In the genomic region with DNA sequence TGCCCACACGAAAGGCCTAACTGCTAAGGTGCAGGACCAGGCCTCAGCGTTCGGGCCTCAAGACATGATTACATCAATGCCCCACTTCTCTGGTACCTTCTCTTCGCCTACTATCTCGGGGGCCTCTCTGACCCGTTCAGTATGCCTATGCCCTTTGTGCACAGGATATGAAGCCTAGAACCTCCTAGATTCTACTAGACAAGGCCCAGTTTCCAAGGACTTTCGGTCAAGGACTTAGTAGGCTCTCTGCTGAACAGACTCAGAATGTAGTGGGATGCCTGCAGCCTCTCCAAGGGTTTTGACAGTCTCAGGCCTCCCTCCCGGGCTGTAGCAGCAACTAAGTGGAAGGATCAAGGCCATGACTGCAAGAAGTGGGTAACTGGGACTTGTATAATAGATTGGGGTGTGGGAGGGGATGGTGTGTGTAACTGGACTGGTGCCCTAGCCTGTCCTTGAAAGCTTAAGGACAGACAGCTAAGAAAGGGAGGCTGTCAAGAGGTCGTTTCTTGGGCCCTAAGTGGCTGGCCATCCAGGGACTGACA, we compare ENCODE assay signal across 14 mouse cellular contexts. TPM values are rescaled to one million over a fixed set of nuclear protein-coding genes. Genes with fewer than 3 reads are reported as not detected.
A peak's percentile ranks its signal among the peaks of the same experiment; 100 is the strongest.
DNase-seq lines count a peak whose midpoint lies in the region; ATAC-seq and TF ChIP-seq lines count a peak whose summit lies in the region.
"Had no signal": no experiment of that assay in that cellular context is flagged by ENCODE, and none has a peak within 500 bp of the region (broad histone marks: within the 10 kb centered on the region; RNA-seq: fewer than 3 reads in every experiment).

No protein-coding gene starts in this region.

- no peak overlapping the region for H3K4me2 ChIP-seq in forebrain, embryonic 11.5 days (ENCODE audit: low read depth, low read length, severe bottlenecking)
- 0 out of 2 replicates have a peak overlapping the region, but pooled peaks have one; percentile 58 for H3K4me2 ChIP-seq in liver, embryonic 15.5 days
- H3K4me2 ChIP-seq in liver, embryonic 12.5 days = no peak overlapping the region
- peak overlapping the region; percentile 75; the same call in 1 of the 2 replicates for H3K4me2 ChIP-seq in limb, embryonic 12.5 days
- H3K4me2 ChIP-seq: forebrain, embryonic 15.5 days had no signal

- TF ChIP-seq POLR2A in ES-Bruce4 (IDR thresholded peaks at IDR 0.05; ENCODE audit: insufficient read depth, low read length) = no peak

- H3K4me1 ChIP-seq in forebrain, embryonic 10.5 days = peaks cover 59% of the 10 kb centered on the region
- H3K4me1 ChIP-seq in forebrain, embryonic 11.5 days (replicated peaks; ENCODE audit: control insufficient read depth, insufficient read depth, low read length) = peaks cover 22% of the 10 kb centered on the region
- H3K4me1 ChIP-seq in liver, embryonic 15.5 days (replicated peaks) = peaks cover 32% of the 10 kb centered on the region
- peaks cover 41% of the 10 kb centered on the region for H3K4me1 ChIP-seq in liver, embryonic 12.5 days
- no peaks in the 10 kb centered on the region for H3K4me1 ChIP-seq in ES-Bruce4 (ENCODE audit: control insufficient read depth, insufficient read depth, low read length)
- H3K4me1 ChIP-seq in limb, embryonic 12.5 days (replicated peaks) = peaks cover 49% of the 10 kb centered on the region

- H3K4me3 ChIP-seq in forebrain, embryonic 10.5 days = peak overlapping the region; percentile 43
- H3K4me3 ChIP-seq in forebrain, embryonic 11.5 days (ENCODE audit: low read depth, low read length) = no peak overlapping the region
- 0 out of 2 replicates have a peak overlapping the region, but pooled peaks have one; percentile 42 for H3K4me3 ChIP-seq in liver, embryonic 15.5 days (replicated peaks)
- no peak overlapping the region for H3K4me3 ChIP-seq in liver, embryonic 12.5 days
- H3K4me3 ChIP-seq in ES-Bruce4 (ENCODE audit: low read depth, low read length) = no peak overlapping the region
- no peak overlapping the region for H3K4me3 ChIP-seq in limb, embryonic 12.5 days (replicated peaks)
- H3K4me3 ChIP-seq: forebrain, embryonic 15.5 days had no signal

- H3K36me3 ChIP-seq in forebrain, embryonic 10.5 days (replicated peaks) = no peaks in the 10 kb centered on the region
- no peaks in the 10 kb centered on the region for H3K36me3 ChIP-seq in forebrain, embryonic 11.5 days (ENCODE audit: control insufficient read depth, insufficient read depth, low read length)
- no peaks in the 10 kb centered on the region for H3K36me3 ChIP-seq in liver, embryonic 15.5 days (replicated peaks)
- no peaks in the 10 kb centered on the region for H3K36me3 ChIP-seq in liver, embryonic 12.5 days
- no peaks in the 10 kb centered on the region for H3K36me3 ChIP-seq in ES-Bruce4 (ENCODE audit: control insufficient read depth, insufficient read depth, low read length, poor library complexity, severe bottlenecking)
- H3K36me3 ChIP-seq in limb, embryonic 12.5 days = no peaks in the 10 kb centered on the region
- H3K36me3 ChIP-seq: forebrain, embryonic 15.5 days; hindbrain, embryonic 15.5 days had no signal

- 5% methylated on average over 9 of the region's 9 CpGs for WGBS in forebrain, embryonic 10.5 days
- 8% methylated on average over 9 of the region's 9 CpGs for WGBS in forebrain, embryonic 11.5 days
- WGBS in liver, embryonic 15.5 days (ENCODE audit: insufficient replicate concordance) = 18% methylated on average over 9 of the region's 9 CpGs
- 20% methylated on average over 9 of the region's 9 CpGs for WGBS in liver, embryonic 12.5 days (ENCODE audit: insufficient replicate concordance)
- WGBS in limb, embryonic 12.5 days = 14% methylated on average over 9 of the region's 9 CpGs

- TF ChIP-seq CTCF in ES-Bruce4 (IDR thresholded peaks at IDR 0.05; ENCODE audit: low read depth, low read length) = no peak

- no peak overlapping the region for H3K9ac ChIP-seq in forebrain, embryonic 11.5 days (ENCODE audit: low read length)
- no peak overlapping the region for H3K9ac ChIP-seq in liver, embryonic 15.5 days
- no peak overlapping the region for H3K9ac ChIP-seq in liver, embryonic 12.5 days
- 0 out of 2 replicates have a peak overlapping the region, but pooled peaks have one; percentile 15 for H3K9ac ChIP-seq in ES-Bruce4 (ENCODE audit: low read depth, poor library complexity, severe bottlenecking)
- no peak overlapping the region for H3K9ac ChIP-seq in limb, embryonic 12.5 days (replicated peaks)
- H3K9ac ChIP-seq: forebrain, embryonic 15.5 days; hindbrain, embryonic 15.5 days; liver, embryonic 14.5 days had no signal

- peaks cover 99% of the 10 kb centered on the region for H3K27me3 ChIP-seq in forebrain, embryonic 10.5 days (ENCODE audit: poor library complexity, severe bottlenecking)
- H3K27me3 ChIP-seq in forebrain, embryonic 11.5 days (ENCODE audit: control insufficient read depth, insufficient read depth, low read length) = peaks cover 88% of the 10 kb centered on the region
- peaks cover 97% of the 10 kb centered on the region for H3K27me3 ChIP-seq in liver, embryonic 15.5 days
- H3K27me3 ChIP-seq in liver, embryonic 12.5 days (replicated peaks) = peaks cover 98% of the 10 kb centered on the region
- H3K27me3 ChIP-seq in ES-Bruce4 (ENCODE audit: control insufficient read depth, insufficient read depth, low read length, poor library complexity, severe bottlenecking) = peaks cover 40% of the 10 kb centered on the region
- peaks cover 96% of the 10 kb centered on the region for H3K27me3 ChIP-seq in limb, embryonic 12.5 days

- TF ChIP-seq EP300 in ES-Bruce4 (IDR thresholded peaks at IDR 0.05; ENCODE audit: insufficient read depth, low read depth, low read length) = no peak

- no peak for ATAC-seq in forebrain, embryonic 11.5 days (replicated peaks; ENCODE audit: low FRiP score)
- no peak for ATAC-seq in liver, embryonic 15.5 days (ENCODE audit: insufficient read depth)
- ATAC-seq in liver, embryonic 12.5 days = no peak
- ATAC-seq in limb, embryonic 12.5 days (ENCODE audit: insufficient number of reproducible peaks, insufficient read depth, low FRiP score, low TSS enrichment, low read depth) = no peak
- no peak for ATAC-seq in frontal cortex, adult (ENCODE audit: low TSS enrichment)
- ATAC-seq: forebrain, embryonic 15.5 days had no signal

- H3K27ac ChIP-seq in forebrain, embryonic 10.5 days = no peak overlapping the region
- no peak overlapping the region for H3K27ac ChIP-seq in forebrain, embryonic 11.5 days (ENCODE audit: low read depth, low read length)
- H3K27ac ChIP-seq in liver, embryonic 15.5 days (replicated peaks) = no peak overlapping the region
- no peak overlapping the region for H3K27ac ChIP-seq in liver, embryonic 12.5 days
- H3K27ac ChIP-seq in ES-Bruce4 (ENCODE audit: insufficient read depth, low read length) = no peak overlapping the region
- H3K27ac ChIP-seq in limb, embryonic 12.5 days = no peak overlapping the region
- H3K27ac ChIP-seq: forebrain, embryonic 15.5 days; hindbrain, embryonic 15.5 days; liver, embryonic 14.5 days had no signal

- DNase-seq in forebrain, embryonic 10.5 days (ENCODE audit: extremely low spot score, low spot score) = no peak
- no peak for DNase-seq in forebrain, embryonic 11.5 days (ENCODE audit: low spot score)
- DNase-seq in thymus, adult 18-20 months = no peak
- DNase-seq: cerebellum, adult 8-10 months; kidney, adult 8-10 months; thymus, postnatal 14 days had no signal

- H3K9me3 ChIP-seq in forebrain, embryonic 10.5 days = no peaks in the 10 kb centered on the region
- no peaks in the 10 kb centered on the region for H3K9me3 ChIP-seq in forebrain, embryonic 11.5 days (ENCODE audit: control insufficient read depth, low read length)
- H3K9me3 ChIP-seq in liver, embryonic 15.5 days (replicated peaks) = no peaks in the 10 kb centered on the region
- no peaks in the 10 kb centered on the region for H3K9me3 ChIP-seq in liver, embryonic 12.5 days (replicated peaks)
- no peaks in the 10 kb centered on the region for H3K9me3 ChIP-seq in ES-Bruce4 (replicated peaks; ENCODE audit: control insufficient read depth, insufficient read depth, low read length, poor library complexity, severe bottlenecking)
- no peaks in the 10 kb centered on the region for H3K9me3 ChIP-seq in limb, embryonic 12.5 days
- H3K9me3 ChIP-seq: forebrain, embryonic 15.5 days; hindbrain, embryonic 15.5 days had no signal

RNA-seq across cellular contexts. Expression of a gene that starts 1.3 kb away (rescaled TPM):
- 0.95 and 1.1 TPM in 2 replicates for polyA plus RNA-seq in forebrain, embryonic 10.5 days (2016; fragmentation: Nextera tagmentation; extraction: Ambion mirVana)
- polyA plus RNA-seq in forebrain, embryonic 11.5 days (2014; fragmentation: Nextera tagmentation; extraction: Ambion mirVana) = 0.83 and 1.3 TPM in 2 replicates
- polyA plus RNA-seq in liver, embryonic 15.5 days (2015; fragmentation: Nextera tagmentation; extraction: Ambion mirVana) = 0.15 and 0.23 TPM in 2 replicates
- 0.08 TPM in 1 of 2 replicates, not detected in the other for polyA plus RNA-seq in liver, embryonic 12.5 days (2016; fragmentation: Nextera tagmentation; extraction: Ambion mirVana)
- polyA plus RNA-seq in ES-Bruce4 (2011; ENCODE audit: insufficient read depth, insufficient read length, low read depth, missing spikeins) = 0.29 TPM in 1 of 2 replicates, not detected in the other
- polyA plus RNA-seq in limb, embryonic 12.5 days (2016; fragmentation: Nextera tagmentation; extraction: Ambion mirVana) = 9.4 and 11.2 TPM in 2 replicates

RNA-seq across cellular contexts. Expression of a gene that starts 33.1 kb away (rescaled TPM):
- 3.0 and 3.2 TPM in 2 replicates for polyA plus RNA-seq in forebrain, embryonic 10.5 days (2016; fragmentation: Nextera tagmentation; extraction: Ambion mirVana)
- polyA plus RNA-seq in forebrain, embryonic 11.5 days (2014; fragmentation: Nextera tagmentation; extraction: Ambion mirVana) = 5.3 and 6.0 TPM in 2 replicates
- polyA plus RNA-seq in liver, embryonic 15.5 days (2015; fragmentation: Nextera tagmentation; extraction: Ambion mirVana) = 19.6 and 24.9 TPM in 2 replicates
- polyA plus RNA-seq in liver, embryonic 12.5 days (2016; fragmentation: Nextera tagmentation; extraction: Ambion mirVana) = 40.8 and 44.2 TPM in 2 replicates
- not detected in 2 replicates for polyA plus RNA-seq in ES-Bruce4 (2011; ENCODE audit: insufficient read depth, insufficient read length, low read depth, missing spikeins)
- polyA plus RNA-seq in limb, embryonic 12.5 days (2016; fragmentation: Nextera tagmentation; extraction: Ambion mirVana) = 3.9 and 4.3 TPM in 2 replicates

RNA-seq across cellular contexts. Expression of a gene that starts 37.1 kb away (rescaled TPM):
- polyA plus RNA-seq in forebrain, embryonic 10.5 days (2016; fragmentation: Nextera tagmentation; extraction: Ambion mirVana) = 2.3 and 2.4 TPM in 2 replicates
- polyA plus RNA-seq in forebrain, embryonic 11.5 days (2014; fragmentation: Nextera tagmentation; extraction: Ambion mirVana) = 2.8 and 3.4 TPM in 2 replicates
- polyA plus RNA-seq in liver, embryonic 15.5 days (2015; fragmentation: Nextera tagmentation; extraction: Ambion mirVana) = 0.39 and 0.91 TPM in 2 replicates
- 0.31 and 0.61 TPM in 2 replicates for polyA plus RNA-seq in liver, embryonic 12.5 days (2016; fragmentation: Nextera tagmentation; extraction: Ambion mirVana)
- not detected in 2 replicates for polyA plus RNA-seq in ES-Bruce4 (2011; ENCODE audit: insufficient read depth, insufficient read length, low read depth, missing spikeins)
- 5.2 and 6.8 TPM in 2 replicates for polyA plus RNA-seq in limb, embryonic 12.5 days (2016; fragmentation: Nextera tagmentation; extraction: Ambion mirVana)

RNA-seq across cellular contexts. Expression of a gene that starts 40.6 kb away (rescaled TPM):
- 21.0 and 21.5 TPM in 2 replicates for polyA plus RNA-seq in forebrain, embryonic 10.5 days (2016; fragmentation: Nextera tagmentation; extraction: Ambion mirVana)
- polyA plus RNA-seq in forebrain, embryonic 11.5 days (2014; fragmentation: Nextera tagmentation; extraction: Ambion mirVana) = 44.2 and 48.2 TPM in 2 replicates
- 3.5 and 3.6 TPM in 2 replicates for polyA plus RNA-seq in liver, embryonic 15.5 days (2015; fragmentation: Nextera tagmentation; extraction: Ambion mirVana)
- polyA plus RNA-seq in liver, embryonic 12.5 days (2016; fragmentation: Nextera tagmentation; extraction: Ambion mirVana) = 2.6 and 2.8 TPM in 2 replicates
- 1.8 and 5.2 TPM in 2 replicates for polyA plus RNA-seq in ES-Bruce4 (2011; ENCODE audit: insufficient read depth, insufficient read length, low read depth, missing spikeins)
- polyA plus RNA-seq in limb, embryonic 12.5 days (2016; fragmentation: Nextera tagmentation; extraction: Ambion mirVana) = 31.7 and 34.2 TPM in 2 replicates

Comparison
In these comparisons a context has a peak if more than half of its experiments do, and no peak if none do; other contexts are left out.
1. H3K4me3 ChIP-seq: peak in forebrain, embryonic 10.5 days (single experiment) and liver, embryonic 15.5 days (single experiment); none in forebrain, embryonic 11.5 days (single experiment), liver, embryonic 12.5 days (single experiment), ES-Bruce4 (single experiment) and limb, embryonic 12.5 days (single experiment).
2. H3K4me2 ChIP-seq: peak in liver, embryonic 15.5 days (single experiment) and limb, embryonic 12.5 days (single experiment); none in forebrain, embryonic 11.5 days (single experiment) and liver, embryonic 12.5 days (single experiment).